Mouse (Mus musculus): ENCODE data around the gene Gm17428. TPM values are rescaled to one million over a fixed set of nuclear protein-coding genes. Genes with fewer than 3 reads are reported as not detected.
"Not testable (repeated sequence)": the region's sequence is repeated elsewhere in the genome, so short reads cannot be mapped to it uniquely, and the experiment has no call there.

Gene Gm17428
- polyA plus RNA-seq, 1 experiment from 2014 or later = not detected

GRCm38 (mm10) chr14:54941024-54941978 lies 35.4 kb upstream of the Gm17428 start:
- 69% methylated on average over 13 of the region's 13 CpGs for WGBS

GRCm38 (mm10) chr14:54942479-54942878 lies 34.3 kb upstream of the Gm17428 start:
- Histone ChIP-seq H3K9ac (no peak overlapping the region), H3K4me1 (no peaks in the 10 kb centered on the region), H3K27me3 (replicated peaks) (no peaks in the 10 kb centered on the region), H3K4me2 (replicated peaks) (no peak overlapping the region), H3K27ac (no peak overlapping the region), H3K36me3 (no peaks in the 10 kb centered on the region), H3K4me3 (no peak overlapping the region), H3K9me3 (no peaks in the 10 kb centered on the region)
- no peak for ATAC-seq (ENCODE audit: low FRiP score, low read depth)
- WGBS = 89% methylated on average over 8 of the region's 8 CpGs

More at GRCm38 (mm10) chr14:54941024-54941978, 35.4 kb upstream of the Gm17428 start:
- Histone ChIP-seq H3K4me3 (no peak overlapping the region), H3K27ac (no peak overlapping the region), H3K36me3 (no peaks in the 10 kb centered on the region), H3K4me1 (peaks cover 4% of the 10 kb centered on the region), H3K9me3 (no peaks in the 10 kb centered on the region), H3K27me3 (replicated peaks) (no peaks in the 10 kb centered on the region), H3K4me2 (replicated peaks) (no peak overlapping the region), H3K9ac (no peak overlapping the region)
- ATAC-seq (ENCODE audit: low FRiP score, low read depth) = no peak

GRCm38 (mm10) chr14:54943971-54944370 lies 32.8 kb upstream of the Gm17428 start:
- no peaks in the 10 kb centered on the region for H3K27me3 ChIP-seq (replicated peaks)
- H3K9me3 ChIP-seq = no peaks in the 10 kb centered on the region
- no peaks in the 10 kb centered on the region for H3K4me1 ChIP-seq
- 90% methylated on average over 7 of the region's 7 CpGs for WGBS
- no peaks in the 10 kb centered on the region for H3K36me3 ChIP-seq
- H3K9ac ChIP-seq = no peak overlapping the region
- no peak overlapping the region for H3K4me2 ChIP-seq (replicated peaks)
- H3K4me3 ChIP-seq = no peak overlapping the region
- no peak for ATAC-seq (ENCODE audit: low FRiP score, low read depth)
- H3K27ac ChIP-seq = no peak overlapping the region

- no peak overlapping the region for H3K4me3 ChIP-seq
- H3K27me3 ChIP-seq (replicated peaks) = no peaks in the 10 kb centered on the region; the same call in 1 of the 2 replicates
- WGBS = 75% methylated on average over 2 of the region's 2 CpGs
- H3K9ac ChIP-seq = no peak overlapping the region
- no peaks in the 10 kb centered on the region for H3K36me3 ChIP-seq
- no peak overlapping the region for H3K4me2 ChIP-seq (replicated peaks)
- no peak for ATAC-seq (ENCODE audit: low FRiP score, low read depth)
- H3K27ac ChIP-seq = no peak overlapping the region
- no peaks in the 10 kb centered on the region for H3K9me3 ChIP-seq
- no peaks in the 10 kb centered on the region for H3K4me1 ChIP-seq
Measured at GRCm38 (mm10) chr14:54944939-54945338, 31.8 kb upstream of the Gm17428 start.

GRCm38 (mm10) chr14:54945975-54946704 lies 30.6 kb upstream of the Gm17428 start:
- H3K36me3 ChIP-seq = no peaks in the 10 kb centered on the region
- no peak overlapping the region for H3K9ac ChIP-seq
- H3K4me3 ChIP-seq = no peak overlapping the region
- 85% methylated on average over 19 of the region's 19 CpGs for WGBS
- ATAC-seq (ENCODE audit: low FRiP score, low read depth) = no peak
- H3K27ac ChIP-seq = no peak overlapping the region
- no peaks in the 10 kb centered on the region; the same call in 1 of the 2 replicates for H3K27me3 ChIP-seq (replicated peaks)
- H3K4me2 ChIP-seq (replicated peaks) = no peak overlapping the region
- H3K9me3 ChIP-seq = no peaks in the 10 kb centered on the region
- H3K4me1 ChIP-seq = no peaks in the 10 kb centered on the region

- not testable (repeated sequence) for ATAC-seq (ENCODE audit: low FRiP score, low read depth); H3K27me3 ChIP-seq (replicated peaks)
Measured at GRCm38 (mm10) chr14:54947008-54947407, 29.7 kb upstream of the Gm17428 start.

GRCm38 (mm10) chr14:54948781-54949180 lies 28.0 kb upstream of the Gm17428 start:
- Histone ChIP-seq H3K9me3 (no peaks in the 10 kb centered on the region), H3K4me2 (replicated peaks) (no peak overlapping the region), H3K27ac (no peak overlapping the region), H3K4me1 (no peaks in the 10 kb centered on the region), H3K4me3 (no peak overlapping the region), H3K9ac (no peak overlapping the region), H3K36me3 (no peaks in the 10 kb centered on the region), H3K27me3 (replicated peaks) (no peaks in the 10 kb centered on the region; the same call in 1 of the 2 replicates)
- 88% methylated on average over 9 of the region's 9 CpGs for WGBS
- ATAC-seq (ENCODE audit: low FRiP score, low read depth) = no peak

More at GRCm38 (mm10) chr14:54947008-54947407, 29.7 kb upstream of the Gm17428 start:
- not testable (repeated sequence) for H3K4me3 ChIP-seq; H3K4me1 ChIP-seq; H3K36me3 ChIP-seq; H3K9ac ChIP-seq; H3K27ac ChIP-seq; H3K4me2 ChIP-seq (replicated peaks); H3K9me3 ChIP-seq
- WGBS = 90% methylated on average over 11 of the region's 11 CpGs

- no peak overlapping the region for H3K4me3 ChIP-seq
- no peak overlapping the region for H3K4me2 ChIP-seq (replicated peaks)
- 61% methylated on average over 12 of the region's 12 CpGs for WGBS
- H3K27me3 ChIP-seq (replicated peaks) = no peaks in the 10 kb centered on the region; the same call in 1 of the 2 replicates
- H3K9me3 ChIP-seq = no peaks in the 10 kb centered on the region
- H3K36me3 ChIP-seq = no peaks in the 10 kb centered on the region
- no peak overlapping the region for H3K27ac ChIP-seq
- ATAC-seq (ENCODE audit: low FRiP score, low read depth) = no peak
- no peaks in the 10 kb centered on the region for H3K4me1 ChIP-seq
- H3K9ac ChIP-seq = no peak overlapping the region
Measured at GRCm38 (mm10) chr14:54950493-54950892, 26.2 kb upstream of the Gm17428 start.

GRCm38 (mm10) chr14:54951587-54951986 lies 25.1 kb upstream of the Gm17428 start:
- no peaks in the 10 kb centered on the region for H3K4me1 ChIP-seq
- no peak overlapping the region for H3K9ac ChIP-seq
- no peak overlapping the region for H3K4me2 ChIP-seq (replicated peaks)
- no peaks in the 10 kb centered on the region; the same call in 1 of the 2 replicates for H3K27me3 ChIP-seq (replicated peaks)
- H3K27ac ChIP-seq = no peak overlapping the region
- H3K9me3 ChIP-seq = no peaks in the 10 kb centered on the region
- no peaks in the 10 kb centered on the region for H3K36me3 ChIP-seq
- 87% methylated on average over 6 of the region's 6 CpGs for WGBS
- H3K4me3 ChIP-seq = no peak overlapping the region
- ATAC-seq (ENCODE audit: low FRiP score, low read depth) = no peak

GRCm38 (mm10) chr14:54953664-54954206 lies 23.0 kb upstream of the Gm17428 start:
- ATAC-seq (ENCODE audit: low FRiP score, low read depth) = no peak
- Histone ChIP-seq H3K4me2 (replicated peaks) (no peak overlapping the region), H3K4me3 (no peak overlapping the region), H3K9me3 (no peaks in the 10 kb centered on the region), H3K27me3 (replicated peaks) (no peaks in the 10 kb centered on the region; the same call in 1 of the 2 replicates), H3K9ac (no peak overlapping the region), H3K36me3 (no peaks in the 10 kb centered on the region), H3K4me1 (no peaks in the 10 kb centered on the region), H3K27ac (no peak overlapping the region)
- 90% methylated on average over 8 of the region's 8 CpGs for WGBS

- Histone ChIP-seq H3K4me2 (replicated peaks) (no peak overlapping the region), H3K4me3 (no peak overlapping the region), H3K4me1 (no peaks in the 10 kb centered on the region), H3K27me3 (replicated peaks) (no peaks in the 10 kb centered on the region; the same call in 1 of the 2 replicates), H3K9ac (no peak overlapping the region), H3K27ac (no peak overlapping the region), H3K9me3 (no peaks in the 10 kb centered on the region), H3K36me3 (no peaks in the 10 kb centered on the region)
- ATAC-seq (ENCODE audit: low FRiP score, low read depth) = no peak
- WGBS = 86% methylated on average over 3 of the region's 3 CpGs
Measured at GRCm38 (mm10) chr14:54954474-54954873, 22.3 kb upstream of the Gm17428 start.

GRCm38 (mm10) chr14:54955481-54955880 lies 21.3 kb upstream of the Gm17428 start:
- Histone ChIP-seq H3K9ac (no peak overlapping the region), H3K36me3 (no peaks in the 10 kb centered on the region), H3K4me3 (no peak overlapping the region), H3K9me3 (no peaks in the 10 kb centered on the region), H3K27ac (no peak overlapping the region), H3K27me3 (replicated peaks) (no peaks in the 10 kb centered on the region), H3K4me2 (replicated peaks) (no peak overlapping the region), H3K4me1 (no peaks in the 10 kb centered on the region)
- 86% methylated on average over 3 of the region's 3 CpGs for WGBS
- ATAC-seq (ENCODE audit: low FRiP score, low read depth) = no peak

All from neural tube, embryonic 12.5 days (tissue).